Mouse (Mus musculus) retina, postnatal 1 day (tissue): ENCODE data around the gene Pdzd8.
A peak's percentile ranks its signal among the peaks of the same experiment; 100 is the strongest.

Source experiments
- DNase-seq: peaks from one replicate; pipeline ENCODE4 v3.0.0-alpha.2; 2012

Gene Pdzd8

GRCm38 (mm10) chr19:59352760-59353159 is 7.2 kb upstream of the Pdzd8 start:
- no peak for DNase-seq

- DNase-seq = no peak
Measured at GRCm38 (mm10) chr19:59351151-59351889, 5.7 kb upstream of the Pdzd8 start.

GRCm38 (mm10) chr19:59350273-59350903 is 4.8 kb upstream of the Pdzd8 start:
- no peak for DNase-seq

GRCm38 (mm10) chr19:59349329-59349960 is 3.9 kb upstream of the Pdzd8 start:
- DNase-seq = no peak

- DNase-seq = no peak
Measured at GRCm38 (mm10) chr19:59346325-59346724, 745 bp upstream of the Pdzd8 start.

GRCm38 (mm10) chr19:59345081-59345657 is 411 bp downstream of the Pdzd8 start:
- DNase-seq = peak; percentile 67

GRCm38 (mm10) chr19:59344304-59344711 is 1.3 kb downstream of the Pdzd8 start:
- peak; percentile 39 for DNase-seq

GRCm38 (mm10) chr19:59342964-59343363 is 2.6 kb downstream of the Pdzd8 start:
- DNase-seq = no peak

GRCm38 (mm10) chr19:59339908-59340307 is 5.7 kb downstream of the Pdzd8 start:
- DNase-seq = no peak

- no peak for DNase-seq
Measured at GRCm38 (mm10) chr19:59337872-59338681, 7.5 kb downstream of the Pdzd8 start.

GRCm38 (mm10) chr19:59336655-59337054 is 8.9 kb downstream of the Pdzd8 start:
- DNase-seq = no peak

GRCm38 (mm10) chr19:59330816-59331225 is 14.8 kb downstream of the Pdzd8 start:
- DNase-seq = no peak

- DNase-seq = no peak
Measured at GRCm38 (mm10) chr19:59321990-59322389, 23.6 kb downstream of the Pdzd8 start, which contains the start of gene Rps12-ps3. TSS of gene Rps12-ps3 (plus strand) at chr19:59322290.

- peak; percentile 21 for DNase-seq
Measured at GRCm38 (mm10) chr19:59316571-59316970, 29.0 kb downstream of the Pdzd8 start.

GRCm38 (mm10) chr19:59315308-59315707 is 30.3 kb downstream of the Pdzd8 start:
- DNase-seq = no peak

GRCm38 (mm10) chr19:59292183-59292839 is 53.3 kb downstream of the Pdzd8 start:
- no peak for DNase-seq

GRCm38 (mm10) chr19:59289811-59290210 is 55.8 kb downstream of the Pdzd8 start:
- no peak for DNase-seq

GRCm38 (mm10) chr19:59289042-59289441 is 56.5 kb downstream of the Pdzd8 start:
- DNase-seq = no peak

- DNase-seq = no peak
Measured at GRCm38 (mm10) chr19:59282001-59282400, 63.6 kb downstream of the Pdzd8 start.

- DNase-seq = no peak
Measured at GRCm38 (mm10) chr19:59280841-59281240, 64.7 kb downstream of the Pdzd8 start.

GRCm38 (mm10) chr19:59276354-59276753 is 69.2 kb downstream of the Pdzd8 start:
- peak; percentile 12 for DNase-seq

GRCm38 (mm10) chr19:59273190-59273589 is 72.4 kb downstream of the Pdzd8 start:
- DNase-seq = no peak
